Mouse (Mus musculus): Measurements from ENCODE around the gene Crb1. TPM values are rescaled to one million over a fixed set of nuclear protein-coding genes. Genes with fewer than 3 reads are reported as not detected.

Gene Crb1
- total RNA-seq, 1 experiment from 2014 or later, result not detected

- ATAC-seq (replicated peaks in 1 of 2; ENCODE audit: insufficient read depth in 1 of 2, low FRiP score in 2 of 2, low TSS enrichment in 1 of 2, low read depth in 1 of 2, poor library complexity in 2 of 2, severe bottlenecking in 2 of 2), result peak in 1 of 2 experiments; percentile 42; a peak in 1 of 4 replicates
Observed at GRCm38 (mm10) chr1:139180481-139181149, 196.3 kb downstream of the Crb1 start.

DNA sequence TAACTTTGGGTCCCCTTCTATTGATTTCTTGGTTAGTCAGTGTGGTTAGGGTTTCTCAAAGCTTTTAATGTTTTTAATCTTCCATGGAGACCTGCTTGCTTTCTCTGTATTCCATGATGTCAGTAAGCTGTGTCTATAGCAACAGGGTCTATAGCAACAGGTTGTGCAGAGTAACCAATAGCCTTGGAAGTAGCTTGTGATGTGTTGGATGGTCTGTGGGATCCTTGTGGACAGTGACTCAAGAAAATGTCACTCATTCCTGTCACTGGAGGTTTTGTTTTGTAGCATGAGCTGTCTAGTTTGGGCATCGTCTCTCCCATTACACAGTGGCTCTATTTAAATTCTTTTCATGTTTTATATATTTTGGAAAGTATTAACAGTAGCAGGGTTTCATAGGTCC lies 197.2 kb downstream of the Crb1 start:
- ATAC-seq (replicated peaks in 1 of 2; ENCODE audit: insufficient read depth in 1 of 2, low FRiP score in 2 of 2, low TSS enrichment in 1 of 2, low read depth in 1 of 2, poor library complexity in 2 of 2, severe bottlenecking in 2 of 2), result no peak; a peak in 1 of 4 replicates

- ATAC-seq (replicated peaks in 1 of 2; ENCODE audit: insufficient read depth in 1 of 2, low FRiP score in 2 of 2, low TSS enrichment in 1 of 2, low read depth in 1 of 2, poor library complexity in 2 of 2, severe bottlenecking in 2 of 2), result no peak
Observed at GRCm38 (mm10) chr1:139174058-139174832, 202.7 kb downstream of the Crb1 start.

DNA sequence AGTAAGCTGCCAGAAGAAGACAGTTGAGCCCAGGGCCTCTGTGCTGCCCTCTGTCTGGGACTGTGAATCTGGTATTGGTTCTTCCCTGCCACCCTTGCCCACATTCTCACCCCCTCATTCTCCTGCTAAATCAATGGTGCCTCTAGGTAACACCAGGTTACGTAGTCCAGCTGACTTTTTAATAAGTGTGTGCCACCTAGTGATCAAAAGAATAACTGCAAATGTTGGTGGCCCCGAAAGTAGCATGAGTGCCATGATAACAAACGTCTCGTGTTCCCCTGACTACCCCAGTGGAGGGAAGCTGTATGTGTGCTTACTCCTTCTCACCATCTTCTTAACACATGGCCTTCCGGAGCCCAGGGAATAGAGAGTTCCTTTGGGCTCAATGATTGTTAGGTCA lies 214.1 kb downstream of the Crb1 start:
- peak; percentile 30 to 36; a peak in 2 of 4 replicates for ATAC-seq (replicated peaks in 1 of 2; ENCODE audit: insufficient read depth in 1 of 2, low FRiP score in 2 of 2, low TSS enrichment in 1 of 2, low read depth in 1 of 2, poor library complexity in 2 of 2, severe bottlenecking in 2 of 2)

DNA sequence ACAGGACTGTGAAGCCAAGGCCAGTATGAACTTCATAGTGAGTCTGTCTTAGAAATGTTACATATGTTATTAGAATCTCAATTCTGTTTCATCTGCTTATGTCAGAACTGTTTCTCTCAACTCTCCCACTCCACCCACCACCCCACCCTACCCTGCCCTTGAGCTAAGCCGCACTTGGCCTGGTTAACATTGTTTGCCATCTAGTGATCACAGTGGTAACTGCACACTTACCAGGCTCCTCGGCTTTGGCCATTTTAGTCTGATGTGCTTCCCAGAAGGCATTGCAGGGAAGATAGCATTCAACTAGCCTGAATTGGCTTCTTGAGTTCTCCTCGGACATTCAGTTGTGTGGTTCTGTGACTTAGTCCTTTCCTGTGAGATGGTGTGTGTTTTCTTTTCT lies 215.3 kb downstream of the Crb1 start:
- 0 out of 4 replicates have a peak, but pooled peaks of 1 of the 2 experiments have one; percentile 24 for ATAC-seq (replicated peaks in 1 of 2; ENCODE audit: insufficient read depth in 1 of 2, low FRiP score in 2 of 2, low TSS enrichment in 1 of 2, low read depth in 1 of 2, poor library complexity in 2 of 2, severe bottlenecking in 2 of 2)

DNA sequence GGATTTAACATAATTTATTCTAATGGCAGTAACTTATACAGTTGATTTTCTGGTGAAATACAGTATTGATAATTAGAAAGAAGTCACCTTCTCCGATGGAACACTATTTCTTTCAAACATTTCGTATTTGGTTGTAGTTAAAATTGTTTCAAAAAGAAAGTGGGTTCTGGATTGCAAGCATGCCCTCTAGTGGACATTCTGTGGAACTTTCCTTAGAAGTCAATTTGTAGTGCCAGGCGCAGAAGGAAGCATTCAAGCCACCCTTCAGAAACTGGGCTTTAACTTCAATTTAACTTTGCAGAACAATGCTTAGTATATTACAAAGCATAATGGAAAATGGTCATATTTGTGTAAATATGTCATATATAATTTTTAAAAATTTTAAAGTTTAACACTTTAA lies 220.5 kb downstream of the Crb1 start:
- ATAC-seq (replicated peaks in 1 of 2; ENCODE audit: insufficient read depth in 1 of 2, low FRiP score in 2 of 2, low TSS enrichment in 1 of 2, low read depth in 1 of 2, poor library complexity in 2 of 2, severe bottlenecking in 2 of 2), result peak in 1 of 2 experiments; percentile 42; a peak in 1 of 4 replicates

DNA sequence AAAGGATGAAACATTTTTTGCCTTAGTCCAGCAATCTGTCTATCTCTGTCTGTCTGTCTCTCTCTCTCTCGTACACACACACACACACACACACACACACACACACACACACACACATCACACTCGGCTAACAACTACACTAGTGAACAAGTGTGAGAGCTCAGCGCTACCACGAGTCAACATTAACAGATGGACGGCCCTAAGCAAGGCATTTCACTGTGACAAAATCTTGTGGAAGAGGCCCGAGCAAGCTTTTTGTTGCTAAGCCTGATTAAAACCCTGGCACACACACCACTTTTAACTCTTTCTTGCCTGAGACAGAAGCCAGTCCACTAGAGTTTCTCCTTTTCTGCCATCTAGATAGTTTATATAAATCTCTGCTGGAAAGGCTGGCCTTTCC lies 223.4 kb downstream of the Crb1 start:
- ATAC-seq (replicated peaks in 1 of 2; ENCODE audit: insufficient read depth in 1 of 2, low FRiP score in 2 of 2, low TSS enrichment in 1 of 2, low read depth in 1 of 2, poor library complexity in 2 of 2, severe bottlenecking in 2 of 2), result no peak

- ATAC-seq (replicated peaks in 1 of 2; ENCODE audit: insufficient read depth in 1 of 2, low FRiP score in 2 of 2, low TSS enrichment in 1 of 2, low read depth in 1 of 2, poor library complexity in 2 of 2, severe bottlenecking in 2 of 2), result no peak
Observed at GRCm38 (mm10) chr1:139153006-139153405, 223.9 kb downstream of the Crb1 start.

Other genes starting within 250 kb of the Crb1 start
- 37.1 and 47.7 TPM in 2 replicates for gene Zbtb41, start 45.2 kb upstream of the Crb1 start, total RNA-seq (2017)
- 30.3 and 41.5 TPM in 2 replicates for gene Aspm, start 77.7 kb upstream of the Crb1 start, total RNA-seq (2017)
- gene F13b, start 124.6 kb upstream of the Crb1 start, total RNA-seq (2017), result not detected in 2 replicates
- gene Cfhr1, start 183.2 kb upstream of the Crb1 start, total RNA-seq (2017), result not detected in 2 replicates